Mouse (Mus musculus): Measurements from ENCODE around the gene Frmd4a. TPM values are rescaled to one million over a fixed set of nuclear protein-coding genes. Genes with fewer than 3 reads are reported as not detected.

Frmd4a gene
- polyA plus RNA-seq, 1 experiment from 2014 or later, result 6.6 TPM

DNA sequence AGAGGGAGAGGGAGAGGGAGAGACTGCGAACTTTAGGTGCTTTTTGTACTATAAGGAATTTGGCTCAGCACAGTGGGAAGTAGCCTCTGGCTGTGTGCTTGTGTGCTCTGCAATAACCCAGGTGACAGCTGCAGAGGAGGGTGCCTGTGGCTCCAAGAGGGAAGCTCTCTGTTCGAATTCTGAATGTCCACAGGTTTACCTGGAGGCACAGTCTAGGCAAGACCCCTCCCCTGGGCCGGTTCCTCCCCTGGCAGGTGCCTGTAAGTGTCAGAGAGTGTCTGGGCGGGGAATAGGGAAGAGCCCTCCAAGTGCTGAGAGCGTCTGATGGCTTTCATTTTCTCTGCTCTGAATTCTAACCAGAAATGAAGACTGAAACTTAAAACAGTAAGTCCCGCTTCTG is 371.8 kb downstream of the Frmd4a start:
- ATAC-seq, result no peak
- 25% methylated on average over 6 of the region's 6 CpGs for WGBS (ENCODE audit: insufficient replicate concordance)

DNA sequence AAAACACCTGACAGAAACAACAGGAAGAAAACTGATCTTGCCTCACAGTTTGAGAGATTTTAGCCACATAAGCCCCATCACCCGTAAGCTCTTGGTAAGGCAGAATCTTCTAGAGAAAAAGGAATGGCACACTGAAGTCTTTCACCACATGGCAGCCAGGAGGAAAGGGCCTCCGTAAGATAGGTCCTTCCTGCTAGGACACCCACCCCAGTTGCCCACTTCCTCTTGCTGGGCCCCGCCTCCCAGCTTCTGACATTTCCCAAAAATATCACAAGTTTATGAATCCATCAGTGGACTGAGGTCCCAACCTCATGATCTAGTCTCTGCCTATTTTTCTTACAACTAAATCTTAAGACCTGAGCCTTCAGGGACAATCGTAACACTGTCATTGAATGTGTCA is 373.6 kb downstream of the Frmd4a start:
- whole genome bisulfite sequencing (ENCODE audit: insufficient replicate concordance), result 47% methylated on average over 4 of the region's 4 CpGs
- Histone ChIP-seq H3K9ac (replicated peaks) (no peak overlapping the region), H3K9me3 (ENCODE audit: low read length) (no peaks in the 10 kb centered on the region), H3K27me3 (ENCODE audit: insufficient read depth, low read length) (no peaks in the 10 kb centered on the region), H3K36me3 (replicated peaks; ENCODE audit: insufficient read depth, low read length) (no peaks in the 10 kb centered on the region), H3K4me3 (ENCODE audit: low read depth, low read length) (no peak overlapping the region), H3K4me2 (ENCODE audit: low read depth, low read length) (no peak overlapping the region), H3K4me1 (ENCODE audit: insufficient read depth) (peaks cover 6% of the 10 kb centered on the region; the same call in 1 of the 2 replicates), H3K27ac (ENCODE audit: low read depth) (no peak overlapping the region)
- DNase-seq (no peak), ATAC-seq (no peak)
- no peak for TF ChIP-seq CTCF (IDR thresholded peaks at IDR 0.05; ENCODE audit: low read depth)

More for the DNA sequence above, 371.8 kb downstream of the Frmd4a start:
- H3K4me2 ChIP-seq (ENCODE audit: low read depth, low read length), result peak overlapping the region; percentile 54
- no peaks in the 10 kb centered on the region for H3K9me3 ChIP-seq (ENCODE audit: low read length)
- TF ChIP-seq EP300 (IDR thresholded peaks at IDR 0.05; ENCODE audit: low read depth) (no peak), CTCF (IDR thresholded peaks at IDR 0.05; ENCODE audit: low read depth) (no peak)
- DNase-seq, result no peak
- H3K9ac ChIP-seq (replicated peaks), result no peak overlapping the region
- H3K36me3 ChIP-seq (replicated peaks; ENCODE audit: insufficient read depth, low read length), result no peaks in the 10 kb centered on the region
- no peak overlapping the region for H3K27ac ChIP-seq (ENCODE audit: low read depth)
- H3K27me3 ChIP-seq (ENCODE audit: insufficient read depth, low read length), result no peaks in the 10 kb centered on the region
- peak overlapping the region; percentile 27 for H3K4me3 ChIP-seq (ENCODE audit: low read depth, low read length)
- H3K4me1 ChIP-seq (ENCODE audit: insufficient read depth), result peaks cover 6% of the 10 kb centered on the region; the same call in 1 of the 2 replicates

DNA sequence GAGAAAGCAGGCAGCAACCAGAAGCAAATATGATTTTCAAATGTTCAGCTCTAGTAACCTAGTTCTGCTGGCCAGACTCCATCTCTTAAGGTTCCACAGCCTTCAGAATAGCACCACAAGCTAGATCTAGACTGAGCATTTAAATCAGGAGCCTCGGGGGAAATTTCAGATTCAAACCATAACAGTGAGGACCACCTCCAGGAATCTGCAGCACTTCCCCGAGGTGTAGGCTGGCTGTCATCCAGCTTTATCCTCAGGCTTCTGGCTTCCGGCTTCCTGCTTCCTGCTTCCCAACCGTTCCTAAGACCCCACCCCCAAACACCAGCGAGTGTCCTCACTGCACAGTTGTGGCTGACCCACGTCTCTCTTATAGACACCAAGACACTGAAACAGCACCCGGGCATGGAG is 374.2 kb downstream of the Frmd4a start:
- no peak overlapping the region for H3K4me3 ChIP-seq (ENCODE audit: low read depth, low read length)
- no peaks in the 10 kb centered on the region for H3K9me3 ChIP-seq (ENCODE audit: low read length)
- peaks cover 6% of the 10 kb centered on the region; the same call in 1 of the 2 replicates for H3K4me1 ChIP-seq (ENCODE audit: insufficient read depth)
- H3K36me3 ChIP-seq (replicated peaks; ENCODE audit: insufficient read depth, low read length), result no peaks in the 10 kb centered on the region
- ATAC-seq, result no peak
- TF ChIP-seq EP300 (IDR thresholded peaks at IDR 0.05; ENCODE audit: low read depth) (no peak), CTCF (IDR thresholded peaks at IDR 0.05; ENCODE audit: low read depth) (no peak)
- H3K27ac ChIP-seq (ENCODE audit: low read depth), result 0 out of 2 replicates have a peak overlapping the region, but pooled peaks have one; percentile 0
- no peaks in the 10 kb centered on the region for H3K27me3 ChIP-seq (ENCODE audit: insufficient read depth, low read length)
- no peak overlapping the region for H3K4me2 ChIP-seq (ENCODE audit: low read depth, low read length)
- no peak overlapping the region for H3K9ac ChIP-seq (replicated peaks)
- WGBS (ENCODE audit: insufficient replicate concordance), result 37% methylated on average over 7 of the region's 7 CpGs
- DNase-seq, result peak; percentile 18

DNA sequence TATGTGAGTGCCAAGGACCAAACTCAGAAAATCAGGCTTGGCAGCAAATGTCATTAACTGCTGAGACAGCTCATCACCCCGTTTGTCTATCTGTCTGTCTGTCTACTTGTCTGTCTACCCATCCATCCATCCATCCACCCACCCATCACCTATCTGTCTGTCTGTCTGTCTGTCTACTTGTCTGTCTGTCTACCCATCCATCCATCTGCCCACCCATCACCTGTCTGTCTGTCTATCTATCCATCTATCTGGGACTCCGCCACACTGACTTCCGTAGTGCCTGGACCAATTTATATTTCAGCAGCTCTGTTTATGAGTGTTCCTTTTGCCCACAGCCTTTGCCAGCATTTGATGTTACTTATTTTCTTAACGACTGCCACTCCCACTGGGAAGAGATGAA is 375.5 kb downstream of the Frmd4a start:
- H3K9me3 ChIP-seq (ENCODE audit: low read length), result no peaks in the 10 kb centered on the region
- no peak overlapping the region for H3K27ac ChIP-seq (ENCODE audit: low read depth)
- ATAC-seq (no peak), DNase-seq (no peak)
- no peaks in the 10 kb centered on the region for H3K27me3 ChIP-seq (ENCODE audit: insufficient read depth, low read length)
- H3K9ac ChIP-seq (replicated peaks), result no peak overlapping the region
- 76% methylated on average over 4 of the region's 4 CpGs for WGBS (ENCODE audit: insufficient replicate concordance)
- peaks cover 6% of the 10 kb centered on the region; the same call in 1 of the 2 replicates for H3K4me1 ChIP-seq (ENCODE audit: insufficient read depth)
- H3K4me3 ChIP-seq (ENCODE audit: low read depth, low read length), result no peak overlapping the region
- H3K36me3 ChIP-seq (replicated peaks; ENCODE audit: insufficient read depth, low read length), result no peaks in the 10 kb centered on the region
- H3K4me2 ChIP-seq (ENCODE audit: low read depth, low read length), result no peak overlapping the region
- TF ChIP-seq CTCF (IDR thresholded peaks at IDR 0.05; ENCODE audit: low read depth) (no peak), EP300 (IDR thresholded peaks at IDR 0.05; ENCODE audit: low read depth) (no peak)

DNA sequence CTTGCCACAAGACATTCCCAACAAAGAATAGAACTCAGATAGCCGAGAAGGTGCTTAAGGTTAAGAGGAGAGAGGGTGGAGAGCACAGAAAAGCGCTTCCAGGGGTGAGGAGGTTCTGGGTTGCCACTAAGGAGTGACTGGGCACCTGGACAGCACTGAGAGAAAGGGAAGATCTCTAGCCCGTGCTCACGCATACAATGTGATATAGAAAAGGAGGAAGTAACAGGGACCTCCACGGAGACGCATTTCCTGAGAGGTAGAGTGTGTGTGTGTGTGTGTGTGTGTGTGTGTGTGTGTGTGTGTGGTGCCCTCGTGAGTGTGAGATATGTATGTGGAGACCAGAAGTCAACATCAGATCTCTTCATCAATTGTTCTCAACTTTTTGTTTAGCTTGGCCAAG is 377.1 kb downstream of the Frmd4a start:
- no peak overlapping the region for H3K4me2 ChIP-seq (ENCODE audit: low read depth, low read length)
- H3K9ac ChIP-seq (replicated peaks), result no peak overlapping the region
- no peaks in the 10 kb centered on the region for H3K36me3 ChIP-seq (replicated peaks; ENCODE audit: insufficient read depth, low read length)
- TF ChIP-seq EP300 (IDR thresholded peaks at IDR 0.05; ENCODE audit: low read depth), result no peak
- no peak for TF ChIP-seq CTCF (IDR thresholded peaks at IDR 0.05; ENCODE audit: low read depth)
- H3K4me3 ChIP-seq (ENCODE audit: low read depth, low read length), result no peak overlapping the region
- H3K27ac ChIP-seq (ENCODE audit: low read depth), result no peak overlapping the region
- H3K4me1 ChIP-seq (ENCODE audit: insufficient read depth), result peaks cover 2% of the 10 kb centered on the region; the same call in 1 of the 2 replicates
- ATAC-seq (no peak), DNase-seq (no peak)
- 33% methylated on average over 7 of the region's 7 CpGs for WGBS (ENCODE audit: insufficient replicate concordance)
- H3K27me3 ChIP-seq (ENCODE audit: insufficient read depth, low read length), result peaks cover 4% of the 10 kb centered on the region; the same call in 1 of the 2 replicates
- H3K9me3 ChIP-seq (ENCODE audit: low read length), result no peaks in the 10 kb centered on the region

DNA sequence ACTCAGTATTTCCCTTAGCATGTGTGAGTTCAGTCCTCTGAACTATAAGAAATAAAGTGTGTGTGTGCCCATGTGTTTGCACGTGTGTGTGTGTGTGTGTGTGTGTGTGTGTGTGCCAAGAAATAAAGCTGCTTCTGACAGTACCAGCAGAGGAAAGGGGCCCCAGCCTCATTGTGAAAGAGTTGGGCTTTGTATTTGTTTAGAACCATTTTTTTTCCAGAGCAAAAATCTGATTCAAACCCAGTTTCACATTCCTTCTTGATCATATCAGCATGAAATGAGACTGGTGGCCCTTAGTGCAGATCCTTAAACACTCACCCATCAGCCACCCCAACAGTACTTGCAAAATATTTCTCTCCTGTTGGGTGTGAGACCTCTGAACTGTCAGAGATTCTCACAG is 382.2 kb downstream of the Frmd4a start:
- no peak overlapping the region for H3K4me3 ChIP-seq (ENCODE audit: low read depth, low read length)
- no peaks in the 10 kb centered on the region for H3K9me3 ChIP-seq (ENCODE audit: low read length)
- ATAC-seq (no peak), DNase-seq (no peak)
- H3K36me3 ChIP-seq (replicated peaks; ENCODE audit: insufficient read depth, low read length), result no peaks in the 10 kb centered on the region
- no peaks in the 10 kb centered on the region for H3K4me1 ChIP-seq (ENCODE audit: insufficient read depth)
- WGBS (ENCODE audit: insufficient replicate concordance), result 36% methylated on average over 1 of the region's 1 CpGs
- H3K27ac ChIP-seq (ENCODE audit: low read depth), result no peak overlapping the region
- H3K4me2 ChIP-seq (ENCODE audit: low read depth, low read length), result no peak overlapping the region
- no peak for TF ChIP-seq CTCF (IDR thresholded peaks at IDR 0.05; ENCODE audit: low read depth)
- TF ChIP-seq EP300 (IDR thresholded peaks at IDR 0.05; ENCODE audit: low read depth), result no peak
- H3K9ac ChIP-seq (replicated peaks), result no peak overlapping the region
- peaks cover 41% of the 10 kb centered on the region for H3K27me3 ChIP-seq (ENCODE audit: insufficient read depth, low read length)

Data from liver, postnatal 0 days (tissue).